Mouse (Mus musculus): Measurements from ENCODE around the gene Cnot11. TPM values are rescaled to one million over a fixed set of nuclear protein-coding genes. Genes with fewer than 3 reads are reported as not detected.

Gene Cnot11
- 25.7 and 35.4 TPM in 2 replicates for polyA plus RNA-seq (2014; fragmentation: Nextera tagmentation; extraction: Ambion mirVana)

GRCm38 (mm10) chr1:39534831-39535230, at the start of gene Cnot11:
Gene Cnot11 (plus strand): TSS chr1:39534992.
- Histone ChIP-seq H3K27me3 (ENCODE audit: control insufficient read depth, insufficient read depth, low read length) (no peaks in the 10 kb centered on the region), H3K4me2 (ENCODE audit: low read depth, low read length, severe bottlenecking) (peak within 1 kb of the TSS; percentile 88), H3K4me3 (ENCODE audit: low read depth, low read length) (peak within 1 kb of the TSS; percentile 94), H3K4me1 (replicated peaks; ENCODE audit: control insufficient read depth, insufficient read depth, low read length) (peaks cover 9% of the 10 kb centered on the region; the same call in 1 of the 2 replicates), H3K27ac (ENCODE audit: low read depth, low read length) (peak within 1 kb of the TSS; percentile 68), H3K9ac (ENCODE audit: low read length) (peak within 1 kb of the TSS; percentile 78), H3K9me3 (ENCODE audit: control insufficient read depth, low read length) (no peaks in the 10 kb centered on the region; the same call in 1 of the 2 replicates), H3K36me3 (ENCODE audit: control insufficient read depth, insufficient read depth, low read length) (peaks cover 5% of the 10 kb centered on the region)
- WGBS: 39% methylated on average over 13 of the region's 13 CpGs
- DNase-seq (ENCODE audit: low spot score) (no peak), ATAC-seq (replicated peaks; ENCODE audit: low FRiP score) (no peak)

- H3K27ac ChIP-seq (ENCODE audit: low read depth, low read length): no peak overlapping the region
- H3K4me2 ChIP-seq (ENCODE audit: low read depth, low read length, severe bottlenecking): no peak overlapping the region
- no peaks in the 10 kb centered on the region for H3K36me3 ChIP-seq (ENCODE audit: control insufficient read depth, insufficient read depth, low read length)
- H3K27me3 ChIP-seq (ENCODE audit: control insufficient read depth, insufficient read depth, low read length): no peaks in the 10 kb centered on the region
- no peak overlapping the region for H3K9ac ChIP-seq (ENCODE audit: low read length)
- WGBS: 80% methylated on average over 3 of the region's 3 CpGs
- no peaks in the 10 kb centered on the region for H3K9me3 ChIP-seq (ENCODE audit: control insufficient read depth, low read length)
- ATAC-seq (replicated peaks; ENCODE audit: low FRiP score): no peak
- H3K4me3 ChIP-seq (ENCODE audit: low read depth, low read length): no peak overlapping the region
- no peak for DNase-seq (ENCODE audit: low spot score)
- peaks cover 4% of the 10 kb centered on the region; the same call in 1 of the 2 replicates for H3K4me1 ChIP-seq (replicated peaks; ENCODE audit: control insufficient read depth, insufficient read depth, low read length)
Measured at GRCm38 (mm10) chr1:39487370-39487769, 47.4 kb upstream of the Cnot11 start.

GRCm38 (mm10) chr1:39493165-39493564, 41.6 kb upstream of the Cnot11 start:
- no peak overlapping the region for H3K4me3 ChIP-seq (ENCODE audit: low read depth, low read length)
- H3K4me2 ChIP-seq (ENCODE audit: low read depth, low read length, severe bottlenecking): no peak overlapping the region
- no peaks in the 10 kb centered on the region for H3K36me3 ChIP-seq (ENCODE audit: control insufficient read depth, insufficient read depth, low read length)
- no peak overlapping the region for H3K9ac ChIP-seq (ENCODE audit: low read length)
- no peak for DNase-seq (ENCODE audit: low spot score)
- 94% methylated on average over 5 of the region's 5 CpGs for WGBS
- no peaks in the 10 kb centered on the region for H3K9me3 ChIP-seq (ENCODE audit: control insufficient read depth, low read length)
- no peak overlapping the region for H3K27ac ChIP-seq (ENCODE audit: low read depth, low read length)
- H3K4me1 ChIP-seq (replicated peaks; ENCODE audit: control insufficient read depth, insufficient read depth, low read length): no peaks in the 10 kb centered on the region
- H3K27me3 ChIP-seq (ENCODE audit: control insufficient read depth, insufficient read depth, low read length): no peaks in the 10 kb centered on the region
- ATAC-seq (replicated peaks; ENCODE audit: low FRiP score): no peak

- no peak overlapping the region for H3K27ac ChIP-seq (ENCODE audit: low read depth, low read length)
- no peaks in the 10 kb centered on the region for H3K4me1 ChIP-seq (replicated peaks; ENCODE audit: control insufficient read depth, insufficient read depth, low read length)
- DNase-seq (ENCODE audit: low spot score) (no peak), ATAC-seq (replicated peaks; ENCODE audit: low FRiP score) (no peak)
- H3K4me2 ChIP-seq (ENCODE audit: low read depth, low read length, severe bottlenecking): no peak overlapping the region
- no peak overlapping the region for H3K9ac ChIP-seq (ENCODE audit: low read length)
- H3K9me3 ChIP-seq (ENCODE audit: control insufficient read depth, low read length): no peaks in the 10 kb centered on the region
- no peaks in the 10 kb centered on the region for H3K36me3 ChIP-seq (ENCODE audit: control insufficient read depth, insufficient read depth, low read length)
- H3K27me3 ChIP-seq (ENCODE audit: control insufficient read depth, insufficient read depth, low read length): no peaks in the 10 kb centered on the region
- 68% methylated on average over 3 of the region's 3 CpGs for WGBS
- no peak overlapping the region for H3K4me3 ChIP-seq (ENCODE audit: low read depth, low read length)
Measured at GRCm38 (mm10) chr1:39493664-39494063, 41.1 kb upstream of the Cnot11 start.

GRCm38 (mm10) chr1:39496995-39497394, 37.8 kb upstream of the Cnot11 start:
- Histone ChIP-seq H3K27ac (ENCODE audit: low read depth, low read length) (no peak overlapping the region), H3K27me3 (ENCODE audit: control insufficient read depth, insufficient read depth, low read length) (no peaks in the 10 kb centered on the region), H3K4me3 (ENCODE audit: low read depth, low read length) (no peak overlapping the region), H3K36me3 (ENCODE audit: control insufficient read depth, insufficient read depth, low read length) (no peaks in the 10 kb centered on the region), H3K4me1 (replicated peaks; ENCODE audit: control insufficient read depth, insufficient read depth, low read length) (no peaks in the 10 kb centered on the region), H3K4me2 (ENCODE audit: low read depth, low read length, severe bottlenecking) (no peak overlapping the region), H3K9ac (ENCODE audit: low read length) (no peak overlapping the region), H3K9me3 (ENCODE audit: control insufficient read depth, low read length) (no peaks in the 10 kb centered on the region)
- DNase-seq (ENCODE audit: low spot score) (no peak), ATAC-seq (replicated peaks; ENCODE audit: low FRiP score) (no peak)
- 92% methylated on average over 4 of the region's 4 CpGs for WGBS

- 89% methylated on average over 11 of the region's 11 CpGs for WGBS
Measured at GRCm38 (mm10) chr1:39497748-39498147, 37.0 kb upstream of the Cnot11 start.

GRCm38 (mm10) chr1:39499485-39499941, 35.3 kb upstream of the Cnot11 start:
- Histone ChIP-seq H3K27me3 (ENCODE audit: control insufficient read depth, insufficient read depth, low read length) (no peaks in the 10 kb centered on the region), H3K4me3 (ENCODE audit: low read depth, low read length) (no peak overlapping the region), H3K4me1 (replicated peaks; ENCODE audit: control insufficient read depth, insufficient read depth, low read length) (no peaks in the 10 kb centered on the region), H3K9me3 (ENCODE audit: control insufficient read depth, low read length) (no peaks in the 10 kb centered on the region), H3K36me3 (ENCODE audit: control insufficient read depth, insufficient read depth, low read length) (no peaks in the 10 kb centered on the region), H3K27ac (ENCODE audit: low read depth, low read length) (no peak overlapping the region), H3K4me2 (ENCODE audit: low read depth, low read length, severe bottlenecking) (no peak overlapping the region), H3K9ac (ENCODE audit: low read length) (no peak overlapping the region)
- WGBS: 85% methylated on average over 2 of the region's 2 CpGs
- ATAC-seq (replicated peaks; ENCODE audit: low FRiP score): no peak
- no peak for DNase-seq (ENCODE audit: low spot score)

More at GRCm38 (mm10) chr1:39497748-39498147, 37.0 kb upstream of the Cnot11 start:
- ATAC-seq (replicated peaks; ENCODE audit: low FRiP score): no peak
- Histone ChIP-seq H3K27me3 (ENCODE audit: control insufficient read depth, insufficient read depth, low read length) (no peaks in the 10 kb centered on the region), H3K9me3 (ENCODE audit: control insufficient read depth, low read length) (no peaks in the 10 kb centered on the region), H3K4me1 (replicated peaks; ENCODE audit: control insufficient read depth, insufficient read depth, low read length) (no peaks in the 10 kb centered on the region), H3K4me3 (ENCODE audit: low read depth, low read length) (no peak overlapping the region), H3K9ac (ENCODE audit: low read length) (no peak overlapping the region), H3K4me2 (ENCODE audit: low read depth, low read length, severe bottlenecking) (no peak overlapping the region), H3K27ac (ENCODE audit: low read depth, low read length) (no peak overlapping the region), H3K36me3 (ENCODE audit: control insufficient read depth, insufficient read depth, low read length) (no peaks in the 10 kb centered on the region)
- no peak for DNase-seq (ENCODE audit: low spot score)

- Histone ChIP-seq H3K9ac (ENCODE audit: low read length) (no peak overlapping the region), H3K4me2 (ENCODE audit: low read depth, low read length, severe bottlenecking) (no peak overlapping the region), H3K4me3 (ENCODE audit: low read depth, low read length) (no peak overlapping the region), H3K27me3 (ENCODE audit: control insufficient read depth, insufficient read depth, low read length) (no peaks in the 10 kb centered on the region), H3K27ac (ENCODE audit: low read depth, low read length) (no peak overlapping the region), H3K4me1 (replicated peaks; ENCODE audit: control insufficient read depth, insufficient read depth, low read length) (no peaks in the 10 kb centered on the region), H3K9me3 (ENCODE audit: control insufficient read depth, low read length) (no peaks in the 10 kb centered on the region), H3K36me3 (ENCODE audit: control insufficient read depth, insufficient read depth, low read length) (no peaks in the 10 kb centered on the region)
- ATAC-seq (replicated peaks; ENCODE audit: low FRiP score) (no peak), DNase-seq (ENCODE audit: low spot score) (no peak)
- 85% methylated on average over 17 of the region's 17 CpGs for WGBS
Measured at GRCm38 (mm10) chr1:39502817-39503633, 31.8 kb upstream of the Cnot11 start.

GRCm38 (mm10) chr1:39504261-39504660, 30.5 kb upstream of the Cnot11 start:
- 20% methylated on average over 1 of the region's 1 CpGs for WGBS
- Histone ChIP-seq H3K9me3 (ENCODE audit: control insufficient read depth, low read length) (no peaks in the 10 kb centered on the region), H3K9ac (ENCODE audit: low read length) (no peak overlapping the region), H3K27me3 (ENCODE audit: control insufficient read depth, insufficient read depth, low read length) (no peaks in the 10 kb centered on the region), H3K27ac (ENCODE audit: low read depth, low read length) (no peak overlapping the region), H3K4me2 (ENCODE audit: low read depth, low read length, severe bottlenecking) (no peak overlapping the region), H3K4me3 (ENCODE audit: low read depth, low read length) (no peak overlapping the region), H3K36me3 (ENCODE audit: control insufficient read depth, insufficient read depth, low read length) (no peaks in the 10 kb centered on the region), H3K4me1 (replicated peaks; ENCODE audit: control insufficient read depth, insufficient read depth, low read length) (no peaks in the 10 kb centered on the region)
- DNase-seq (ENCODE audit: low spot score): no peak
- no peak for ATAC-seq (replicated peaks; ENCODE audit: low FRiP score)
